ENCODE assay signal across 16 mouse cellular contexts in the genomic region with DNA sequence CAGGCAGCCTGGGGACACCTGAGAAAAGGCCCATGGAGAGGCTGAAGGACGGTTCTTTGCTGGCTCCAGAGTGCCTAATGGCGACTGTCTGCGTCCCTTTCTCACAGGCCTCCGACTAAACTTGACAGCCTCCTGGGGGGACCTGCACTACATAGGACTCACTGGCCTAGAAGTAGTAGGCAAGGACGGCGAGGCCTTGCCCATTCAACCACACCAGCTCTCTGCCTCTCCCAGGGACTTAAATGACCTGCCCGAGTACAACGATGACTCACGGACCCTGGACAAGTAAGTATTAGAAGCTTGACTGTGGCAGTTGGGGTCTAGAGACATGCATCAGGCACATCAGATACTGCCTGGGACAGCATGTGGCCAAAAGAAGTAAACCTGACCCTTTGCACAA.
"Had no signal": no experiment of that assay in that cellular context is flagged by ENCODE, and none has a peak within 500 bp of the region (broad histone marks: within the 10 kb centered on the region; RNA-seq: fewer than 3 reads in every experiment).

No protein-coding gene starts in this region.

- H3K9ac ChIP-seq: limb, embryonic 15.5 days; liver, embryonic 12.5 days; lung, embryonic 14.5 days; midbrain, embryonic 15.5 days; neural tube, embryonic 13.5 days had no signal

- H3K4me3 ChIP-seq: limb, embryonic 15.5 days; liver, embryonic 12.5 days; midbrain, embryonic 10.5 days; midbrain, embryonic 15.5 days; neural tube, embryonic 13.5 days had no signal

- ATAC-seq: liver, embryonic 12.5 days; midbrain, embryonic 15.5 days had no signal

- H3K4me1 ChIP-seq: limb, embryonic 15.5 days; liver, embryonic 12.5 days; midbrain, embryonic 15.5 days had no signal

- H3K27me3 ChIP-seq: limb, embryonic 15.5 days; liver, embryonic 12.5 days; midbrain, embryonic 15.5 days; neural tube, embryonic 13.5 days had no signal

- DNase-seq: kidney, postnatal 36 days; layer of hippocampus, adult 9-11 months; layer of hippocampus, postnatal 36 days; lung, embryonic 14.5 days; lung, postnatal 10 days; lung, postnatal 4 days; retina, postnatal 1 day; right cerebral cortex, postnatal 4 days; spleen, adult 18-20 months; thymus, adult 18-20 months; thymus, postnatal 14 days had no signal

- H3K36me3 ChIP-seq: liver, embryonic 12.5 days; midbrain, embryonic 15.5 days had no signal

- H3K27ac ChIP-seq: limb, embryonic 15.5 days; liver, embryonic 12.5 days; midbrain, embryonic 10.5 days; midbrain, embryonic 15.5 days; neural tube, embryonic 13.5 days had no signal

- H3K9me3 ChIP-seq: limb, embryonic 15.5 days; liver, embryonic 12.5 days; midbrain, embryonic 10.5 days; midbrain, embryonic 15.5 days; neural tube, embryonic 13.5 days had no signal

- H3K4me2 ChIP-seq: limb, embryonic 15.5 days; liver, embryonic 12.5 days; lung, embryonic 14.5 days; midbrain, embryonic 15.5 days; neural tube, embryonic 13.5 days had no signal
